Mouse (Mus musculus): ENCODE measurements at regions not wholly inside any gene's neighbourhood (a gene's known extent, or its start where the extent isn't known, plus 50 kb on each side); places are given as distances from the start of the nearest gene placed in this dataset.
A peak's percentile ranks its signal among the peaks of the same experiment; 100 is the strongest.

GRCm38 (mm10) chr8:95974889-95975288 is 86.5 kb upstream of the Got2 start:
- no peak for DNase-seq

GRCm38 (mm10) chr8:95974231-95974630 is 85.9 kb upstream of the Got2 start:
- no peak for DNase-seq

- DNase-seq, result no peak
Observed at GRCm38 (mm10) chr8:95973571-95973970, 85.2 kb upstream of the Got2 start.

GRCm38 (mm10) chr8:95968828-95969227 is 80.5 kb upstream of the Got2 start:
- no peak for DNase-seq

- DNase-seq, result no peak
Observed at GRCm38 (mm10) chr8:95966430-95966829, 78.1 kb upstream of the Got2 start.

GRCm38 (mm10) chr8:95952257-95952656 is 63.9 kb upstream of the Got2 start:
- DNase-seq, result no peak

GRCm38 (mm10) chr8:95951794-95952193 is 63.4 kb upstream of the Got2 start:
- DNase-seq, result peak; percentile 12

All from gastrocnemius, postnatal 25 days (tissue).